Mouse (Mus musculus) forelimb bud, embryonic 11.5 days (tissue): ENCODE results near the gene Adk.
"Not testable (repeated sequence)": the region's sequence is repeated elsewhere in the genome, so short reads cannot be mapped to it uniquely, and the experiment has no call there.

Experiments used
- DNase-seq: peaks from one replicate; pipeline ENCODE4 v3.0.0-alpha.2; 2012; ENCODE audit warnings: low read depth, low spot score

The Adk gene

DNA sequence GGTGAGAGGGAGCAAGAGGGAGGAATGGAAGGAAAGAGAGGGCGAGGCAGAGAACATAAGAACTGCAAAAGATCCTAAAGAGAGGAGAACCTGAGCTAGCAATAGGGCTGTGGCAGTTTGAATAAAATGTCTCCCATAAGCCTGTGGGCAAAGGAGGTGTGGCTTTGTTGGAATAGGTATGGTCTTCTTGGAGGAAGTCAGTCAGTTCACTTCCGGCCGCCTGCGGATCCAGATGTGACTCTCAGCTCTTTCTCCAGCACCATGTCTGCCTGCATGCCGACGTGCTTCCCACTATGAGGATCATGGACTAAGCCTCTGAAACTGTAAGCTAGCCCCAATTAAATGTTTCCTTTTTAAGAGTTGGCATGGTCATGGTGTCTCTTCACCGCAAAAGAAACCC lies 428.9 kb downstream of the Adk start, which contains the start of gene Kat6b:
Kat6b (plus strand) TSS at position 204 of the 400 bp plus-strand sequence.
- DNase-seq, result no peak

DNA sequence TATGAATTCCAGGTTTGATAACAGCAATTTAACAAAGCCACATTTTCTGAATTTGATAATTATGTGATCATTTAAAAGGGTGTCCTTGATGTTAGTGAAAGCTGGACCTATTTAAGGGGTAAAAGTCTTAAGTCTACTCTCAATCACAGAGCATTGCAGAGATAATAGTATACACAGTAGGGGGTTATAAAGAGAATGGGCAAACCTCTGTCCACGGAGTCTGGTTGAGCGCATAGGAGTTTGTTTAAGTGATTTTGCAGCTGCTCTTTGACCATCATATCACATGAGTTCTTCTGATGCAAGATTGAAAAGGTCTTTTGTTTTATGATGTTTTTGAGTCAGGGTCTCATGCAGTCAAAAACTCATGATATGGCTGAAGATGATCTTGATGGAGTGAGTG lies 431.8 kb downstream of the Adk start:
- no peak for DNase-seq

DNA sequence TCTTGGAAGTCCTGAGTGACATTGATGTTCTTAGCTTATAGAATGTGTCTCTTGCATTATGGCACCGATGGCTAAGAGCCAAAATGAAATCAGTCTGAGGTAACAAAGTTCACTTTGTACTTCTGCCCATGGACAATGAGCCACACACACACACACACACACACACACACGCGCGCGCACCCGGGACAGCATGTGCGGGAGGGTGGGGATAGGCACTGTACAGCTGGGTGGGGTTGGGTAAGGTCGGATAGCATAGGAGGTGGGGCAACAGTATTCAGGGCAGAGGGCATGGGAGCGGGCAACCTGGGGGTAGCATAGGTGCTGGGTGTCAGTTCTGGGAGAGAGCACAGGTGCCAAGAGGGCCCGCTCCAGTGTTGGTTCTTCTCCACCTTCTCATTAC lies 432.3 kb downstream of the Adk start:
- DNase-seq, result no peak

DNA sequence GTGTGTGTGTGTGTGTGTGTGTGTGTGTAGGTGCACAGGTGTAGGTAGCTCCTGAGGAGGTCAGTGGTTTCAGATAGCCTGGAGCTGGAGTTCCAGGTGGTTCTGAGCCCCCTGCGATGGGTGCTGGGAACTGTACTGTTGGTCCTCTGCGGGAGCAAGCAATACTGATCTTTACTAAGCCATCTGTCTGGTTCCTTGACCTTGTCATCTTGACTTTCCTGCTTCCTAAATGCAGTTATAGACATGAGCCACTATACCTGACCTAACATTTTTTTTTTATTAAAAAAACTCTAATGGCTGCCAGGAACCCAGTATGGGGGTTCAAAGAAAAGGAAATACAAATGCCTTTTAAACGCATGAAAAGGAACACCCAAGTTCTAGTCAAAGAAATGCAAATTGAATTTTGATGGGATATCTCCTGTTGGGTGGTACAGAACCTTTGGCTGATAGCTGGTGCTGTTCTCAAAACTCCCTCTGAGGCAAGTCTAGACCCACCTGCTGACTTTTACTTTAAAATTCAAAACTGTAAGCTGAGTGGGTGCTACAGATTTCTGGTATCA lies 433.7 kb downstream of the Adk start:
- DNase-seq, result no peak

DNA sequence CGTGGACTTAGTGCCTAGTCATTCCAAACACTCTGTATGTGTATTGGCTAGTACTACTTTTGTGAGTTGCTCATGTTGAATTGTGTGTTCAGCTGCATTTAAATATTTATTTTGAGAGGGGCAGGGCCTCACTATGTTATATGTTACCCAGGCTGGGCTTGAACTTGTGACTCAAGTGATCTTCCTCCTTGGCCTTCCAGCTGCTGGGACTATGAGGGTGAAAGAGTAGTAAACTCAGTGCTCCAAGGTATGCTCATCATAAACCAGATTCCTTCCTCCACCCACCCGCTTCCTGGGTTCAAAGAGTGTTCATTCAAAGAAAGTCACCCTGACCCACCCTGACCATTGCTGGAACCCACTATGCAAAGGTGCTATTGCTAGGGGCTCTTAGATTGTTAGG lies 434.8 kb downstream of the Adk start:
- not testable (repeated sequence) for DNase-seq

DNA sequence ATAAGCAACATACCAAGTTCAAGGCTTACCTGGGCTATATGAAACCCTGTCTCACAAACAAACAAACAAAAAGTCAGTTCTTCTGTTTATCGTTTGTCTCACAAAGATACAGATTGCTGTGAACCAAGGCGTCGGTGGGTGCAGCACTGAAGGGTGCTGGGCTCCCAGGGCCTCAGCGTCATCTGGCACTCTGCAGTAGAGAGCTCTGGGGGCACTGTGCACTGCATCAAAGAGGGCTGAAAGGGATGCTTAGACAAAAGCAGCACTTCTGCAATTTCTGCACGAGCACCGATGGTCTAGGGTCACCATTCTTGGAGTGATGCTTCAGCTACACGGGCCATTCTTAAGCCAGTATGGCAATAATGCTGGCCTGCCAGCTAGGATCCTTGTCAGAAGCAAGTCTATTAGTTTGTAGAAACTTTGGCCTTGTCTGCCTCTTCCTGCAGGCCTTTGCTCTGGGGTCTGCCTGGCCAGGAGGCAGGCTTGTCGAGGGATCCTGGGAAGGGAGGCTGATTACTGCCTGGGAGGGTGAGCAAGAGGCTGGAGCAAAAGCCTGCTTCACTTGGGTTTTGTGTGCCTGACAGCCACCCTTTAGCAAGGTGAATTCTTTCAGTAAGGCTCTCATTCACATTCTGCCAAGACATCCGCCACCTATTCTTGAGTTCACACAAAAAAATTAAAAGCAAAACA lies 436.2 kb downstream of the Adk start:
- DNase-seq, result not testable (repeated sequence)

DNA sequence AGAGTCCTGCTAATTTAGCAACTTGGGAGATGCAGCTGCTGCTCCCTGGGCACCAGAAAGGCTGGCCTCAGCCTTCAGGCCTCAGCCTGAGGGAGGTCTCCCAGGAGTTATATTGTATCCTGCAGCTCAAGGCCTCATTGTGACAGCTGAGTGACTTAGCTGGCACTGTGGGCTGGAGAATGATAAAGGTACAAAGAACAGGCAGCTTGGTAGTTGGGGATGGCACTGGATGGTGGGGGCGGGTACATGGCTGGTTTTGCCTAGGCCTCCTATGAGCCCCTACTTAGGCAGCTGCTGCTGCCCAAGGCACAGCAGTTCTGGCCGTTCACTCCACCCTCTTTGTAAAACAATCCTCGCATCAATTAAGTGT lies 436.7 kb downstream of the Adk start:
- DNase-seq, result no peak

DNA sequence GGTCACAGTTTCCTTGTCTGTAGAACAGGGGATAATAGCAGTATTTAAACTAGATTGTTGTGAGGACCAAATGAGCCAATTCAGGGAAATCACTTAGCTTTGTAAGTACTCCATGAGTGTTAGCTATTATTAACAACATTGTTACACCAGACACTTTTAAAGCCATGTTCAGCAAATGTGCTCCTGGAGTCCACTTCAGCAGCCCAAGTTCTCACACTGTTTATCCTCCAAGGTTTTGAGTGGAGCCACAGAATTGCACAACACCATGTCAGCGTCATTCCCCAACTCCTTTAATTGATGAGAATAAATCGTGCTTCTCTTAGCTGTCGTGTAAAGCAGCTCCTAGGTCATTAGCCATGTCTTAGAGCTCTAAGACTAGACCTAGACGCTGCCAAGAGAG lies 437.8 kb downstream of the Adk start:
- no peak for DNase-seq
